Mouse (Mus musculus): Measurements from ENCODE around the gene Akr7a5. TPM values are rescaled to one million over a fixed set of nuclear protein-coding genes. Genes with fewer than 3 reads are reported as not detected.

Gene Akr7a5
- polyA plus RNA-seq, 1 experiment from 2014 or later: 220 TPM

- 39% methylated on average over 16 of the region's 16 CpGs for WGBS
- no peak for TF ChIP-seq CTCF (IDR thresholded peaks at IDR 0.05; ENCODE audit: low read depth)
- DNase-seq (ENCODE audit: low spot score) (peak; percentile 58), ATAC-seq (replicated peaks; ENCODE audit: low FRiP score, low read depth) (peak; percentile 11; the same call in 1 of the 2 replicates)
- Histone ChIP-seq H3K4me2 (ENCODE audit: low read length) (no peak overlapping the region), H3K4me1 (replicated peaks; ENCODE audit: insufficient read depth, low read length) (peaks cover 14% of the 10 kb centered on the region), H3K27me3 (ENCODE audit: insufficient read depth, low read length) (no peaks in the 10 kb centered on the region), H3K27ac (peak overlapping the region; percentile 71), H3K9ac (ENCODE audit: low read depth, low read length) (no peak overlapping the region), H3K36me3 (ENCODE audit: insufficient read depth, low read length) (peaks cover 40% of the 10 kb centered on the region), H3K9me3 (replicated peaks; ENCODE audit: low read length) (no peaks in the 10 kb centered on the region), H3K4me3 (replicated peaks; ENCODE audit: low read depth, low read length) (no peak overlapping the region)
Measured at GRCm38 (mm10) chr4:139281791-139282345, 28.7 kb upstream of the Akr7a5 start.

- WGBS: 15% methylated on average over 6 of the region's 6 CpGs
- H3K36me3 ChIP-seq (ENCODE audit: insufficient read depth, low read length): peaks cover 46% of the 10 kb centered on the region
- H3K4me1 ChIP-seq (replicated peaks; ENCODE audit: insufficient read depth, low read length): peaks cover 14% of the 10 kb centered on the region
- peak; percentile 94 for DNase-seq (ENCODE audit: low spot score)
- no peak overlapping the region for H3K9ac ChIP-seq (ENCODE audit: low read depth, low read length)
- peak; percentile 22; the same call in 1 of the 2 replicates for ATAC-seq (replicated peaks; ENCODE audit: low FRiP score, low read depth)
- TF ChIP-seq CTCF (IDR thresholded peaks at IDR 0.05; ENCODE audit: low read depth): 0 out of 2 replicates have a peak, but pooled peaks have one; percentile 4
- no peak overlapping the region for H3K4me2 ChIP-seq (ENCODE audit: low read length)
- H3K27ac ChIP-seq: peak overlapping the region; percentile 71
- no peaks in the 10 kb centered on the region for H3K9me3 ChIP-seq (replicated peaks; ENCODE audit: low read length)
- H3K4me3 ChIP-seq (replicated peaks; ENCODE audit: low read depth, low read length): no peak overlapping the region
- H3K27me3 ChIP-seq (ENCODE audit: insufficient read depth, low read length): no peaks in the 10 kb centered on the region
Measured at GRCm38 (mm10) chr4:139282955-139283417, 27.6 kb upstream of the Akr7a5 start.

GRCm38 (mm10) chr4:139284877-139285276 is 25.7 kb upstream of the Akr7a5 start:
- no peak overlapping the region for H3K4me2 ChIP-seq (ENCODE audit: low read length)
- H3K4me3 ChIP-seq (replicated peaks; ENCODE audit: low read depth, low read length): no peak overlapping the region
- H3K4me1 ChIP-seq (replicated peaks; ENCODE audit: insufficient read depth, low read length): peaks cover 14% of the 10 kb centered on the region
- no peaks in the 10 kb centered on the region for H3K9me3 ChIP-seq (replicated peaks; ENCODE audit: low read length)
- no peak overlapping the region for H3K9ac ChIP-seq (ENCODE audit: low read depth, low read length)
- no peak for ATAC-seq (replicated peaks; ENCODE audit: low FRiP score, low read depth)
- no peak for TF ChIP-seq CTCF (IDR thresholded peaks at IDR 0.05; ENCODE audit: low read depth)
- peaks cover 52% of the 10 kb centered on the region for H3K36me3 ChIP-seq (ENCODE audit: insufficient read depth, low read length)
- peak; percentile 19 for DNase-seq (ENCODE audit: low spot score)
- H3K27me3 ChIP-seq (ENCODE audit: insufficient read depth, low read length): no peaks in the 10 kb centered on the region
- WGBS: 48% methylated on average over 15 of the region's 15 CpGs
- H3K27ac ChIP-seq: no peak overlapping the region

- Histone ChIP-seq H3K27ac (no peak overlapping the region), H3K4me3 (replicated peaks; ENCODE audit: low read depth, low read length) (no peak overlapping the region), H3K4me1 (replicated peaks; ENCODE audit: insufficient read depth, low read length) (peaks cover 14% of the 10 kb centered on the region), H3K9me3 (replicated peaks; ENCODE audit: low read length) (no peaks in the 10 kb centered on the region), H3K27me3 (ENCODE audit: insufficient read depth, low read length) (no peaks in the 10 kb centered on the region), H3K4me2 (ENCODE audit: low read length) (no peak overlapping the region), H3K9ac (ENCODE audit: low read depth, low read length) (no peak overlapping the region), H3K36me3 (ENCODE audit: insufficient read depth, low read length) (peaks cover 53% of the 10 kb centered on the region)
- DNase-seq (ENCODE audit: low spot score) (no peak), ATAC-seq (replicated peaks; ENCODE audit: low FRiP score, low read depth) (no peak)
- WGBS: 74% methylated on average over 5 of the region's 5 CpGs
- no peak for TF ChIP-seq CTCF (IDR thresholded peaks at IDR 0.05; ENCODE audit: low read depth)
Measured at GRCm38 (mm10) chr4:139286234-139286633, 24.3 kb upstream of the Akr7a5 start.

- 63% methylated on average over 18 of the region's 18 CpGs for WGBS
- no peak overlapping the region for H3K27ac ChIP-seq
- no peaks in the 10 kb centered on the region for H3K27me3 ChIP-seq (ENCODE audit: insufficient read depth, low read length)
- H3K4me2 ChIP-seq (ENCODE audit: low read length): no peak overlapping the region
- H3K9me3 ChIP-seq (replicated peaks; ENCODE audit: low read length): no peaks in the 10 kb centered on the region
- peaks cover 14% of the 10 kb centered on the region for H3K4me1 ChIP-seq (replicated peaks; ENCODE audit: insufficient read depth, low read length)
- peaks cover 55% of the 10 kb centered on the region for H3K36me3 ChIP-seq (ENCODE audit: insufficient read depth, low read length)
- peak; percentile 81 for DNase-seq (ENCODE audit: low spot score)
- TF ChIP-seq CTCF (IDR thresholded peaks at IDR 0.05; ENCODE audit: low read depth): peak; percentile 95
- ATAC-seq (replicated peaks; ENCODE audit: low FRiP score, low read depth): 0 out of 2 replicates have a peak, but pooled peaks have one; percentile 12
- no peak overlapping the region for H3K4me3 ChIP-seq (replicated peaks; ENCODE audit: low read depth, low read length)
- no peak overlapping the region for H3K9ac ChIP-seq (ENCODE audit: low read depth, low read length)
Measured at GRCm38 (mm10) chr4:139287122-139287863, 23.3 kb upstream of the Akr7a5 start.

- Histone ChIP-seq H3K9ac (ENCODE audit: low read depth, low read length) (no peak overlapping the region), H3K9me3 (replicated peaks; ENCODE audit: low read length) (no peaks in the 10 kb centered on the region), H3K27ac (no peak overlapping the region), H3K4me3 (replicated peaks; ENCODE audit: low read depth, low read length) (no peak overlapping the region), H3K36me3 (ENCODE audit: insufficient read depth, low read length) (peaks cover 51% of the 10 kb centered on the region), H3K4me1 (replicated peaks; ENCODE audit: insufficient read depth, low read length) (no peaks in the 10 kb centered on the region; the same call in 1 of the 2 replicates), H3K4me2 (ENCODE audit: low read length) (no peak overlapping the region), H3K27me3 (ENCODE audit: insufficient read depth, low read length) (no peaks in the 10 kb centered on the region)
- ATAC-seq (replicated peaks; ENCODE audit: low FRiP score, low read depth) (peak; percentile 23; the same call in 1 of the 2 replicates), DNase-seq (ENCODE audit: low spot score) (peak; percentile 72)
- peak; percentile 75 for TF ChIP-seq CTCF (IDR thresholded peaks at IDR 0.05; ENCODE audit: low read depth)
- 68% methylated on average over 10 of the region's 10 CpGs for WGBS
Measured at GRCm38 (mm10) chr4:139289017-139289416, 21.5 kb upstream of the Akr7a5 start.

All from kidney, postnatal 0 days (tissue).